Mouse (Mus musculus) bone marrow macrophage, adult 2 months (primary cell): Measurements from ENCODE around the gene Ampd2.

Experiments used
- CTCF ChIP-seq: IDR thresholded peaks from 2 replicates; pipeline ENCODE4 v1.5.1; 2012; ENCODE audit warnings: low read depth, mild to moderate bottlenecking, low read length, moderate library complexity
- POLR2A ChIP-seq: IDR thresholded peaks from 2 replicates; pipeline ENCODE4 v1.6.1; 2012; ENCODE audit warnings: mild to moderate bottlenecking, low read depth, low read length, borderline replicate concordance

DNA sequence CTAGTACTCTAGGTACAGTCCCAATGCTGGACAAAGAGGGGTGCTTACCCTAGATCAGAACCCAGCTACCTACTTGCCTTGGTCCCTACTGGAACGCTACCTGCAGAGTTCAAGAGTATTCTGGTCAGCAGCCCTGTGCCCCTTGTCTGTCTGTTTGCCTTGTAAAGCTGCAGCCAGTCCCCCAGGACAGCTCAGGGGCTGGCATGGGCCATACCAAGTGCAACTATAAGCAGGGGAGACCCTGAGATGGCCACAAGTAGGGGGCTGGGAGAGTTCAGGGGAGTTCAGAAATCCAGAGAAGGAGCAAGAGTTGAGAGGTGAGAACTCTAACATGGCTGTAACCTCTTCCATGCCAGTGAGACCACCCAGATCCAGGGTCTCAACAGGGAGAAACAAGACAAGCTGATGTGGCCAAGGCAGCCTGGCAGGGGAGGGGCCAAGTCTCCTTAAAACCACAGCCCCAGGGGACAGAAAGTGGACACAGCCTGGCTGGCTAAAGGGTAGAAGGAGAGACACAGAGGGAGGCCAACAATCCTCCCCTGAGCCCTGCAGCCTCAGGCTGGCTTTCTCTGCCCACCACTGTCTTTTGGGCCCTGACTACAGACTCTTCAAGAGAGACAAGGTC, 4.1 kb downstream of the Ampd2 start:
- TF ChIP-seq POLR2A, result no peak
- no peak for TF ChIP-seq CTCF
